Mouse (Mus musculus): Measurements from ENCODE around the gene Tdgf1.

- no peak for TF ChIP-seq CHD2 (IDR thresholded peaks at IDR 0.05; ENCODE audit: low read depth, low read length)
- no peak for TF ChIP-seq ZC3H11A (IDR thresholded peaks at IDR 0.05; ENCODE audit: borderline replicate concordance, low read depth, low read length)
- TF ChIP-seq ZNF384 (IDR thresholded peaks at IDR 0.05; ENCODE audit: low read depth, low read length), result no peak
- no peak for TF ChIP-seq HCFC1 (IDR thresholded peaks at IDR 0.05; ENCODE audit: borderline replicate concordance, insufficient read depth, low read length)
- no peak for TF ChIP-seq MAFK (IDR thresholded peaks at IDR 0.05; ENCODE audit: insufficient read depth, low read depth, low read length)
These were observed 43.2 kb upstream of the Tdgf1 start for GRCm38 (mm10) chr9:110989141-110989540.
